Mouse (Mus musculus) bone marrow macrophage, adult 2 months (primary cell): ENCODE results near the gene Mroh2a. TPM values are rescaled to one million over a fixed set of nuclear protein-coding genes. Genes with fewer than 3 reads are reported as not detected.

Source experiments
- H3K27ac ChIP-seq: 2 replicates; pipeline ENCODE4 v1.5.1; 2012; ENCODE audit warnings: low read depth, low read length; ENCODE audit not compliant: insufficient read depth
- H3K4me1 ChIP-seq: 2 replicates; pipeline ENCODE4 v1.6.1; 2012; ENCODE audit warnings: low read length; ENCODE audit not compliant: control insufficient read depth, insufficient read depth
- H3K4me3 ChIP-seq: 2 replicates; pipeline ENCODE4 v1.5.1; 2012; ENCODE audit warnings: mild to moderate bottlenecking, low read length, moderate library complexity; ENCODE audit not compliant: insufficient read depth
- CTCF ChIP-seq: IDR thresholded peaks from 2 replicates; pipeline ENCODE4 v1.5.1; 2012; ENCODE audit warnings: low read depth, mild to moderate bottlenecking, low read length, moderate library complexity
- POLR2A ChIP-seq: IDR thresholded peaks from 2 replicates; pipeline ENCODE4 v1.6.1; 2012; ENCODE audit warnings: mild to moderate bottlenecking, low read depth, low read length, borderline replicate concordance
- polyA plus RNA-seq: library from polyadenylated mRNA; stranded (reverse); fragments of >200 nt; gene quantifications from 2 replicates; pipeline ENCODE4 v1.2.4, GENCODE M21; 2012; ENCODE audit not compliant: missing spikeins, insufficient read depth, insufficient read length

Gene Mroh2a
- polyA plus RNA-seq: 1.6 and 2.9 TPM in 2 replicates

DNA sequence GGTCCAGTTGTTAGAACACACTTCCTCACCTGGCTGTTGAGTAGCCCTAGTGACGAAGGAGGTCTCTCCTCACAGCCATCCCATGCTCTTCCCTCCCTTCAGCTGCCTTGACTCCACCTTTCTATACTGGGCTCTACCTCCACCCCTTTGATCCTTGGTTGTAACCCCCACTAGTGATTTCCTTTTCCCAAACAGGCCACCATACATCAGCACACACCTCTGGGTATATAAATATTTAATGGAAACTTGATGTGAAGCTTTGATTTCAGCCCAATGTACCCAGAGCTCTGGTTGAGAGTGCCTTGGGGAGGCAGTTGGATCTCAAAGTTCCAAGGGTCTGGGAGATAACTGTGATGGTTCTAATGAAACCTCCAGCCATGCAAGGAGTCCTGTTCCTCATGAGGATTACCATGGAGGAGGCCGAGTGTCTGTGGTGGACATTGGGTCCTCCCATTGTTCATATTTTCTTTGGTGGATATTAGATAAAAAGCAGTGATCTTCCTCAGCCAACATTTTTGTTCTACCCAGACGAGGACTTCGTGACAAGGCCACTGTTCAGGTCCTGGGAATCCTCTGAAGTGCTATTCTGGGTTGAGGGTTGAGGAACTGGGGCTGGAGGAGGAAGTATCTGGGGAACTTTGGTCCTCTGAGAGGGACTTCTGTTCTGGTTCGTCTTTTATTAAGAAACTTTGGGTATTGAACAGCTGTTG is at the start of gene Mroh2a:
Gene Mroh2a, plus strand, starts transcription at position 317 of the 710 bp plus-strand sequence.
- Histone ChIP-seq H3K4me3 (no peak within 1 kb of the TSS), H3K4me1 (peaks cover 10% of the 10 kb centered on the region), H3K27ac (no peak within 1 kb of the TSS)
- TF ChIP-seq CTCF (no peak), POLR2A (no peak)

DNA sequence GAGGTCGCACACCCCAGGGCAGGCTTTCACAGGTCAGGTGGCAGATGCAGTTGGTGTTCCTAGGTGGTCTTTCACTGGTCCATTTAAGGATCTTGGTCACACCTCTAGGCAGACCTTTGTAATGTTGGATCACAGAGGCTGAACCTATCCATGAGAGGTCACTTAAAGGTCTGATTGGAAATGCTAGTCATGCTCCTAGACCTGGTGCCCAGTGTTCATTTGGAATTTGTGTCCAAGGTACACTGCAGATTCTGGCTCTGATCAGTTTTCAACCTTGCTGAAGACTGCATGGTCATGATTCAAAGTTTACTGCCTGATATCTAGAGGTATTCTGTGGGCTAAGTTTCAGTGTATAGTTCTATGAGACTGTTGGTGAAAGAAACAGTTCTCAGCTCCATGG is 47.1 kb upstream of the Mroh2a start:
- TF ChIP-seq CTCF (no peak), POLR2A (no peak)
- Histone ChIP-seq H3K4me1 (peaks cover 14% of the 10 kb centered on the region), H3K4me3 (no peak overlapping the region), H3K27ac (no peak overlapping the region)

DNA sequence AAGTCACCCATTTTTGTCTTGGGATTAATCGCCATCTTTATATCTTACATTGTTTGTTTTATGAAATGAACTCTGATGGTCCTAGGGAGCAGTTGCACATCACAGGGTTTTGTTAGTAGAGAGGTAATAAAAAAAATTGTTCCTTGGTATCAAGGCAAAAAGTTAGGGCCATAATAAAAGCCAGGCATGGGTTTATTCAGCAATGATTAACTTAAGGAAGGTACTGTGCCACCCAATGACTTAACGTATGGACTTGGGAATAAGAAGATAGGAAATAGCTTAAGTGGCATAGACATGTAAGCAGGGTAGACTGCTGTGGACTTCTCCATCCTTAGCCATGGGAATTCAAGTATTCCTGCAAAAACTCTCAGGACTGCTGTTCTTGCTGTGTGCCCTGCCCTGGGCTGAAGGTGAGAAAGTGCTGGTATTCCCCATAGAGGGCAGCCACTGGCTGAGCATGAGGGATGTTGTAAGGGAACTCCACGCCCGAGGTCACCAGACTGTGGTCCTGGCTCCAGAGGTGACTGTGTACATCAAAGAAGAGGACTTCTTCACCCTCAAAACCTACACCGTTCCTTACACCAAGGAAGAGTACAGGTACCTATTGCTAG is 40.4 kb upstream of the Mroh2a start:
- Histone ChIP-seq H3K4me3 (no peak overlapping the region), H3K27ac (no peak overlapping the region), H3K4me1 (peaks cover 7% of the 10 kb centered on the region)
- TF ChIP-seq POLR2A (no peak), CTCF (no peak)

DNA sequence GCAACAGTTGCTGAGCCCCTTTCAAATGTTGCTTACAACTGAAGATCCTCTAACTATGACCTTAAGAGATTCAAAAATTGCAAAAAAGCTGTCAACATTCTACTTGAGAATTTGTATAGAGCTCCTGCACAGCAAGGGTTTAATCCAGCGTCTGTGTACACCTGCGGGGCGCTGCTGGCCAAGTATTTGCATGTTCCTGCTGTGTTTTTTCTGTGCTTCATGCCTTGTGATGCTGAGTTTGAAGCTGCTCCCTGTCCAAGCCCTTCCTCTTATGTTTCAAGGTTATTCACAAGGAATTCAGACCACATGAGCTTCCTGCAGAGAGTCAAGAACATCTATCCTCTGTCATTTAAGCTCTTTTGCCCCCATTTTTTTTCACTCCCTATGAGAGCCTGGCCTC is 34.6 kb upstream of the Mroh2a start:
- TF ChIP-seq POLR2A (no peak), CTCF (no peak)

DNA sequence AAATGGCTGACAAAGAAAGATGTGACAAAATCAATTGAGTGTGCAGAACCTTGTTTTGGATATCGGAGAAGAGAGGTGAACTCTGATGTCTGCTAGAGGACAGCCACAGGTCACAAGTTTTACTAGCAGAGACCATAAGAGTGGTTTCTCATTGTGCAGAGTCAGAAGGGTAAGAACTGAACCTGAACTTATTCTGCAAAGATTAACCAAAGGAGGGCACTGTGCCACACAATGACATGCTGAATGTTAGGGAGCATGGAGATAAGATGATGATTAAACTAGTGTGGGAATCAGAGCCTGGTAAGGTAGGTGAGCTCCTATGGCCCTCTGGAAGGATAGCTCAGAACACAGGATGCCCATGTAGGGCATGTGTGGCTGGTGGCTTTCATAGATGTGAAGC is 31.1 kb upstream of the Mroh2a start:
- TF ChIP-seq CTCF (no peak), POLR2A (no peak)
- Histone ChIP-seq H3K27ac (no peak overlapping the region), H3K4me3 (no peak overlapping the region), H3K4me1 (no peaks in the 10 kb centered on the region)

More for the DNA sequence above, 34.6 kb upstream of the Mroh2a start:
- Histone ChIP-seq H3K27ac (no peak overlapping the region), H3K4me3 (no peak overlapping the region), H3K4me1 (no peaks in the 10 kb centered on the region)

DNA sequence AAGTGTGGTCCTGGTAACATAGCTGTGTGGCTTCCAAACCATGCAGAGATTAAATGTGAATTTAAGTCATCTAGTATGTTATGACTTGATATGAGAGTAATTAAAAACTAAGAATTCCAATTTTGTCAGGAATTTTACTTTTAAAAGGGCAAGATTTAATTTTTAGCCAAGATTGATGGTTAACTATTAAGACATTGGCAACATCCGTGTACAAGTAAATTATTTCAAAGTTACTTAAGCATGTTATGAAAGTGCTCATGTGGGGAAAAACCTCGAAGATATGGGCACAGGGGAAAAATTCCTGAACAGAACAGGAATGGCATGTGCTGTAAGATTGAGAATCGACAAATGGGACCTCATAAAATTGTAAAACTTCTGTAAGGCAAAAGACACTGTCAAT is 29.3 kb upstream of the Mroh2a start:
- TF ChIP-seq CTCF: no peak
- TF ChIP-seq POLR2A: no peak
- no peak overlapping the region for H3K4me3 ChIP-seq

DNA sequence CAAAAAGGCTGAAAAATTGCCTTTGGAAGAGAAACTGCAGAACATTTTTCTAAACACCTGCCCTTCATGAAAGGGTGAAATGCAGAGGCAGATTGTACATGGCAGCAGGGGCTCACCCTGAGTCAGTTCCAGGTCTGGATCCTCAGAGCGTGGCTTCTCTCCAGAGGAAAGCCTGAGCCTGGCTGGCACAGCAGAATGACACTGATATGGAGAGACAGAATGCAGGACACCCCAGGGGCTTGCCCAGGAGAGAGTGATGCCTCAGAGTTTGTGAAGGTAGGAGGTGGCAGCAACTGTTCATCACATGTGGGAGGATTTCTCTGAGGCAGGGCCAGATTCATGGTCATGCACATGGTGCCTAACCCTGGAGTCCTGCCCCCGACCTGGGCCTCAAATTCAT is 26.8 kb upstream of the Mroh2a start:
- TF ChIP-seq CTCF: no peak
- TF ChIP-seq POLR2A: no peak
- no peak overlapping the region for H3K4me3 ChIP-seq
- no peaks in the 10 kb centered on the region for H3K4me1 ChIP-seq
- no peak overlapping the region for H3K27ac ChIP-seq

More for the DNA sequence above, 29.3 kb upstream of the Mroh2a start:
- Histone ChIP-seq H3K27ac (no peak overlapping the region), H3K4me1 (no peaks in the 10 kb centered on the region)

DNA sequence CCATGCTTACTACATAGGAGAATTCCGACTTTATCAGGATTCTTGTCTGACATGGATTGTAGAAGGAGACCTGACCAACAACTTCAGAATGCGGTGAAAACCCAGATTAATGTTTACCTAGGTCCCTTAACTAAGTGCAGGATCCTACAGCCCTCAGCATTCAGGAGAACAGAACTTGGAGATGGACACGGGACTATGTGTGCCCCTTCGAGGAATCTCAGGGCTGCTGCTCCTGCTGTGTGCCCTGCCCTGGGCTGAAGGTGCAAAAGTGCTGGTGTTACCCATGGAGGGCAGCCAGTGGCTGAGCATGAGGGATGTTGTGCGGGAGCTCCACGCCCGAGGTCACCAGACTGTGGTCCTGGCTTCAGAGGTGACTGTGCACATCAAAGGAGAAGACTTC is 26.3 kb upstream of the Mroh2a start, which contains the start of gene Ugt1a2:
Gene Ugt1a2, plus strand, starts transcription at position 146 of the 400 bp plus-strand sequence.
- no peaks in the 10 kb centered on the region for H3K4me1 ChIP-seq

DNA sequence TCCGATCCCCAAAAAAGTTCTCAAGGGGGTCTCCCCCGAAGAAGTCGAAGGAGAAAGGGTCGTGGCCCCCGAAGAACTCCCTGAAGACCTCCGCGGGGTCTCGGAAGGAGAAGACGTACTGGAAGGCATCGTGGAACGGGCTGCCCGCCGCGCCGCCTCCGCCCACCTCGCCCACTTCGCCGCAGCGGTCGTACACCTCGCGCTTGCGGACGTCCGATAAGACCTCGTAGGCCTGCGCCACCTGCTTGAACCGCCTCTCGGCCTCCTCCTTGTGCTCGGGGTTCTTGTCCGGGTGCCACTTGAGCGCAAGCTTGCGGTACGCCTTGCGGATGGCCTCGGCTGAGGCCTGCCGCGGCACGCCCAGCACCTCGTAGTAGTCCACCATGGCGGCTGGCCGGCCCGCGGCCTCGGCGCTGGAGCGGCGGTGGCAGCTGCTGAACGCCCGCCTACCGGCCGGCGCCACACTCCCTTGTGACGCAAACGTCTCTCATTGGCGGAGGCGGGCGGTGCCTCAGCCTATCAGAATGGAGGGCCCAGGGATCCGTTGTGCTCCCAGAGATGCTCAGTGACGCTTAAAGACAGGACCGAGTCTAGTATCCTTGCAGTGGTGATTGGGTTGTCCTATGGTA is 21.4 kb upstream of the Mroh2a start, which contains the start of gene Dnajb3:
Gene Dnajb3, minus strand, starts transcription at position 489 of the 629 bp plus-strand sequence.
- H3K27ac ChIP-seq: no peak within 1 kb of the TSS
- H3K4me3 ChIP-seq: no peak within 1 kb of the TSS
- H3K4me1 ChIP-seq: no peaks in the 10 kb centered on the region
- TF ChIP-seq CTCF (no peak), POLR2A (no peak)

More for the DNA sequence above, 26.3 kb upstream of the Mroh2a start, which contains the start of gene Ugt1a2:
- no peak for TF ChIP-seq CTCF
- TF ChIP-seq POLR2A: no peak
- Histone ChIP-seq H3K4me3 (no peak within 1 kb of the TSS), H3K27ac (no peak within 1 kb of the TSS)
